Mouse (Mus musculus): ENCODE data around the gene Pnpla5. TPM values are rescaled to one million over a fixed set of nuclear protein-coding genes. Genes with fewer than 3 reads are reported as not detected.
A peak's percentile ranks its signal among the peaks of the same experiment; 100 is the strongest.

The Pnpla5 gene
- polyA plus RNA-seq, 1 experiment from 2014 or later, result not detected

GRCm38 (mm10) chr15:84078667-84079066, 44.3 kb downstream of the Pnpla5 start:
- H3K36me3 ChIP-seq, result 0 out of 2 replicates have a peak, but pooled peaks cover 3% of the 10 kb centered on the region
- H3K27ac ChIP-seq, result no peak overlapping the region
- ATAC-seq, result no peak
- H3K4me2 ChIP-seq (replicated peaks), result no peak overlapping the region
- peaks cover 11% of the 10 kb centered on the region for H3K27me3 ChIP-seq
- H3K4me3 ChIP-seq (replicated peaks), result no peak overlapping the region
- 72% methylated on average over 13 of the region's 13 CpGs for WGBS
- no peak overlapping the region for H3K9ac ChIP-seq (replicated peaks)
- H3K4me1 ChIP-seq (replicated peaks), result peaks cover 9% of the 10 kb centered on the region
- no peaks in the 10 kb centered on the region for H3K9me3 ChIP-seq

GRCm38 (mm10) chr15:84077151-84077550, 45.8 kb downstream of the Pnpla5 start:
- H3K4me1 ChIP-seq (replicated peaks), result peaks cover 12% of the 10 kb centered on the region
- H3K36me3 ChIP-seq, result 0 out of 2 replicates have a peak, but pooled peaks cover 3% of the 10 kb centered on the region
- no peak overlapping the region for H3K9ac ChIP-seq (replicated peaks)
- 62% methylated on average over 17 of the region's 17 CpGs for WGBS
- H3K9me3 ChIP-seq, result no peaks in the 10 kb centered on the region
- no peak overlapping the region for H3K4me3 ChIP-seq (replicated peaks)
- H3K27ac ChIP-seq, result no peak overlapping the region
- H3K4me2 ChIP-seq (replicated peaks), result no peak overlapping the region
- H3K27me3 ChIP-seq, result peaks cover 19% of the 10 kb centered on the region
- ATAC-seq, result no peak

DNA sequence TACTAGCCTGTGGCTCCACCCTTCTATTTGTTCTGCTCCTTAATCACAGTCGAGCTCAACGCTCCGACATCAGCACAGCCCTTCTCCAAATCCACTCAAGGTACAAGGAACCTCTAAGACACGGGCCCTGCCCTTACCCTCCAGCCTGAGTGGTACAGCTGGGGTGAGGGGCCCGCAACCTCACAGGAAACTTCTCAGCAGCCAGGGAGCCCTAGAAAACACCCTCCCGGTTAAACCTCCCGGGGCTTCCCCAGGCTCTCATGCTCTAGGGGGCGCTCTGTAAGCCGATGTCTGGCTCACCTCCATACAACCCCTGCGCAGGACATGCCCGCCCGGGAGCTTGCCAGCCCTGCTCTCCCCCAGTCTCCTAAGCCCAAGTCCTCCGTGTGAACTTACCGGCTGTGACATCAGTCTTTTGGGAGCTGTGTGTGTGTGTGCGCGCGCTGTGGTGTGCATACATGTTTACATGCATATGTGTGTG, 48.2 kb downstream of the Pnpla5 start:
- H3K4me3 ChIP-seq (replicated peaks), result no peak overlapping the region
- no peaks in the 10 kb centered on the region for H3K9me3 ChIP-seq
- 12% methylated on average over 17 of the region's 17 CpGs for WGBS
- no peaks in the 10 kb centered on the region for H3K36me3 ChIP-seq
- H3K4me1 ChIP-seq (replicated peaks), result peaks cover 19% of the 10 kb centered on the region
- H3K27ac ChIP-seq, result no peak overlapping the region
- peaks cover 38% of the 10 kb centered on the region for H3K27me3 ChIP-seq
- no peak for ATAC-seq
- peak overlapping the region; percentile 25; the same call in 1 of the 2 replicates for H3K4me2 ChIP-seq (replicated peaks)
- no peak overlapping the region for H3K9ac ChIP-seq (replicated peaks)

DNA sequence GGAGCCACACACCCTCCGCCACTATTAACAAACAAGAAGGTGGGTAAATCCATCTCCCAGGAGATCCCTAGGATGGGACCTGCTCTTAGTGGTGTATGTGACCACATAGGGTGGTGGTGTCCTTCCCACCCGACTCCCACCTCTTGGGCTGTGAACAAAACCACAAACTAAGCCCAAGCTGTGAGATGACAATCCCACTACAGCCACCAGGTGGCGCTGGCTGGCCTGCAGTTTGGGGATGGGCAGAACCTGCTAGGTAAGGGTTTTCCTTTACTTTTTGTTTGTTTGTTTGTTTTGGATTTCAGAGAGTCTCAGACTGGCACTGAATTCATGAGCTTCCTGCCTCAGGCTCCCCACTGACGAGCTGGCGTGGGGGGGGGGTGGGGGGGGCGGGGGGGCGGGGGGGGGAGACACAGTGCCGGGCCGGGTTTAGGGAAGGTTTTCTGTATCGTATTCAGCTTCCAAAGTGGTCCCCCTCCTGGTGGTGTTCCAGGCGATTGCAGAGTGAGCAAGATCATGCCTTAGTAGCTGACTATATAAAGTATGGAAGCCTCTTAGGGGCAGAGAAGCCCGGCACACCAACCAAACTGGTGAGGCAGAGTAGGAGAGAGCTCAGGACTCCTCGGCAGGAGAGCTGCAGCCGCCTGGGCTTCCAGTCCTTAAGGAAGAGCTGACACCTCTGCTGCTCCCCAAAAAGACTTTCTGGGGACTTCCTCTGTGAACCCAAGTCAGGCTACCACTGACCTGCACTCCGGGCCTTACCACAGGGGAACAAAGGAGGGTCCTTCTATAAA, 48.9 kb downstream of the Pnpla5 start:
- WGBS, result 6% methylated on average over 15 of the region's 15 CpGs
- H3K27ac ChIP-seq, result no peak overlapping the region
- H3K4me1 ChIP-seq (replicated peaks), result peaks cover 25% of the 10 kb centered on the region
- H3K27me3 ChIP-seq, result peaks cover 42% of the 10 kb centered on the region
- no peaks in the 10 kb centered on the region for H3K36me3 ChIP-seq
- peak overlapping the region; percentile 25; the same call in 1 of the 2 replicates for H3K4me2 ChIP-seq (replicated peaks)
- H3K4me3 ChIP-seq (replicated peaks), result no peak overlapping the region
- no peaks in the 10 kb centered on the region for H3K9me3 ChIP-seq
- ATAC-seq, result no peak
- H3K9ac ChIP-seq (replicated peaks), result no peak overlapping the region

DNA sequence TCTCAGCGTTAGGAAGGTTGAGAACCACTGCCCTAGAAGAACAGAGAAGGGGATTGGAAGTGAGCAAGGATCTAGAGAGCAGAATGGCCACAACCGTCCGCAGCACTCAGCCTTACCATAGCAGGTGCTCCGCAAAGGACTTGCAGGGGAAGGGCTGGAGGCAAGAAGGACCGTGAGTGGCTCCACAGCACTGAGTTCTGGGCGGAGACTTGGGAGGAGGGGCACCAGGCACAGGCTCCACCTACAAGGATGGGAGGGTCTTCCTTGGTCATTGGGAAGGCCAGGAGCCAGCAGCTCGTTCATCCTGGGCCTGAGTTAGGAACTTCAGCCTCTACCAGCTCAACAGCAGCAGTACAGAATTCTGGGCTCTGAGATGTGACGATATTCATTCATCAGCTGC, 49.9 kb downstream of the Pnpla5 start:
- Histone ChIP-seq H3K36me3 (no peaks in the 10 kb centered on the region), H3K27ac (no peak overlapping the region), H3K9ac (replicated peaks) (no peak overlapping the region), H3K4me2 (replicated peaks) (no peak overlapping the region), H3K9me3 (no peaks in the 10 kb centered on the region), H3K4me3 (replicated peaks) (no peak overlapping the region), H3K4me1 (replicated peaks) (peaks cover 32% of the 10 kb centered on the region), H3K27me3 (peaks cover 52% of the 10 kb centered on the region)
- 25% methylated on average over 8 of the region's 8 CpGs for WGBS
- no peak for ATAC-seq

- no peaks in the 10 kb centered on the region for H3K36me3 ChIP-seq
- H3K9me3 ChIP-seq, result no peaks in the 10 kb centered on the region
- peaks cover 32% of the 10 kb centered on the region for H3K4me1 ChIP-seq (replicated peaks)
- H3K27ac ChIP-seq, result no peak overlapping the region
- H3K27me3 ChIP-seq, result peaks cover 59% of the 10 kb centered on the region
- no peak overlapping the region for H3K4me3 ChIP-seq (replicated peaks)
- no peak overlapping the region for H3K9ac ChIP-seq (replicated peaks)
- no peak overlapping the region for H3K4me2 ChIP-seq (replicated peaks)
- WGBS, result 20% methylated on average over 7 of the region's 7 CpGs
- peak; percentile 56; the same call in 1 of the 2 replicates for ATAC-seq
Measured at GRCm38 (mm10) chr15:84072226-84072625, 50.7 kb downstream of the Pnpla5 start.

GRCm38 (mm10) chr15:84070116-84070676, 52.8 kb downstream of the Pnpla5 start:
- WGBS, result 8% methylated on average over 13 of the region's 13 CpGs

GRCm38 (mm10) chr15:84069455-84070050, 53.4 kb downstream of the Pnpla5 start:
- ATAC-seq, result no peak
- no peak overlapping the region for H3K4me3 ChIP-seq (replicated peaks)
- H3K27ac ChIP-seq, result peak overlapping the region; percentile 39; the same call in 1 of the 2 replicates
- WGBS, result 8% methylated on average over 16 of the region's 16 CpGs
- peaks cover 33% of the 10 kb centered on the region for H3K4me1 ChIP-seq (replicated peaks)
- 0 out of 2 replicates have a peak overlapping the region, but pooled peaks have one; percentile 25 for H3K9ac ChIP-seq (replicated peaks)
- peaks cover 63% of the 10 kb centered on the region for H3K27me3 ChIP-seq
- H3K9me3 ChIP-seq, result peaks cover 5% of the 10 kb centered on the region; the same call in 1 of the 2 replicates
- H3K4me2 ChIP-seq (replicated peaks), result peak overlapping the region; percentile 30
- no peaks in the 10 kb centered on the region for H3K36me3 ChIP-seq

More at GRCm38 (mm10) chr15:84070116-84070676, 52.8 kb downstream of the Pnpla5 start:
- Histone ChIP-seq H3K4me2 (replicated peaks) (peak overlapping the region; percentile 30), H3K9me3 (peaks cover 5% of the 10 kb centered on the region; the same call in 1 of the 2 replicates), H3K27ac (peak overlapping the region; percentile 39; the same call in 1 of the 2 replicates), H3K9ac (replicated peaks) (0 out of 2 replicates have a peak overlapping the region, but pooled peaks have one; percentile 25), H3K4me1 (replicated peaks) (peaks cover 33% of the 10 kb centered on the region), H3K36me3 (no peaks in the 10 kb centered on the region), H3K27me3 (peaks cover 63% of the 10 kb centered on the region), H3K4me3 (replicated peaks) (no peak overlapping the region)
- no peak for ATAC-seq

- peaks cover 5% of the 10 kb centered on the region; the same call in 1 of the 2 replicates for H3K9me3 ChIP-seq
- ATAC-seq, result no peak
- 64% methylated on average over 4 of the region's 4 CpGs for WGBS
- H3K4me2 ChIP-seq (replicated peaks), result no peak overlapping the region
- no peak overlapping the region for H3K9ac ChIP-seq (replicated peaks)
- peaks cover 26% of the 10 kb centered on the region for H3K4me1 ChIP-seq (replicated peaks)
- H3K27me3 ChIP-seq, result peaks cover 47% of the 10 kb centered on the region
- no peak overlapping the region for H3K27ac ChIP-seq
- no peak overlapping the region for H3K4me3 ChIP-seq (replicated peaks)
- H3K36me3 ChIP-seq, result no peaks in the 10 kb centered on the region
Measured at GRCm38 (mm10) chr15:84065701-84066100, 57.3 kb downstream of the Pnpla5 start.

DNA sequence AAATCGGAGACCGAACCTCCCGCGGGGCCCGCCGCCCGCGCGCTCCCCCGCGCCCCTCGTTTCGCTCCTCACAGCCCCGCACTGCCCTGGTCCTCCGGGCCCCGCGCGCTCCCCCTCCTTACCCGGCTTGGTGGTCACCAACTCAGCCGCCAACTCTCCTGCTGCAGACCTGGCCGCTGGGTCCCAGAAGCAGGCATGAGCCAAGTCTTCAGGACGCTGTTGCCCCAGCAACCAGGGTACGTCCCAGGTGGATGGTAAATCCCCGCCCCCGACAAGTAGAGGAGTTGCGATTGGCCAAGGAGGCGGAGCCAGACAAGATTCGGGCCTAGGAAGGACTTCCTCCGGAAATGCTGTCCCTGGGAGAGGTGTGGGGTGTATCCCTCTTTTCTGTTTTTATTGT, 57.8 kb downstream of the Pnpla5 start, which contains the start of gene Efcab6:
TSS of gene Efcab6 (minus strand) at position 240 of the 400 bp plus-strand sequence.
- no peak within 1 kb of the TSS for H3K27ac ChIP-seq
- peaks cover 41% of the 10 kb centered on the region for H3K27me3 ChIP-seq
- peak; percentile 87 for ATAC-seq
- H3K9me3 ChIP-seq, result peaks cover 5% of the 10 kb centered on the region; the same call in 1 of the 2 replicates
- H3K4me3 ChIP-seq (replicated peaks), result peak within 1 kb of the TSS; percentile 40
- H3K4me1 ChIP-seq (replicated peaks), result peaks cover 23% of the 10 kb centered on the region
- 0 out of 2 replicates have a peak within 1 kb of the TSS, but pooled peaks have one; percentile 41 for H3K9ac ChIP-seq (replicated peaks)
- 1% methylated on average over 29 of the region's 29 CpGs for WGBS
- H3K4me2 ChIP-seq (replicated peaks), result peak within 1 kb of the TSS; percentile 68
- no peaks in the 10 kb centered on the region for H3K36me3 ChIP-seq

Data from midbrain, embryonic 13.5 days (tissue).